Mouse (Mus musculus): ENCODE measurements at regions not wholly inside any gene's neighbourhood (a gene's known extent, or its start where the extent isn't known, plus 50 kb on each side); places are given as distances from the start of the nearest gene placed in this dataset.

- no peaks in the 10 kb centered on the region for H3K36me3 ChIP-seq (ENCODE audit: control insufficient read depth, insufficient read depth, low read length, poor library complexity, severe bottlenecking)
- H3K4me1 ChIP-seq (ENCODE audit: control insufficient read depth, insufficient read depth, low read length): no peaks in the 10 kb centered on the region
- H3K4me3 ChIP-seq (ENCODE audit: low read depth, low read length): no peak overlapping the region
- H3K9me3 ChIP-seq (replicated peaks; ENCODE audit: control insufficient read depth, insufficient read depth, low read length, poor library complexity, severe bottlenecking): no peaks in the 10 kb centered on the region
- H3K9ac ChIP-seq (ENCODE audit: low read depth, poor library complexity, severe bottlenecking): no peak overlapping the region
- TF ChIP-seq CTCF (IDR thresholded peaks at IDR 0.05; ENCODE audit: low read depth, low read length): no peak
- no peak overlapping the region for H3K27ac ChIP-seq (ENCODE audit: insufficient read depth, low read length)
- H3K27me3 ChIP-seq (ENCODE audit: control insufficient read depth, insufficient read depth, low read length, poor library complexity, severe bottlenecking): 0 out of 2 replicates have a peak, but pooled peaks cover 1% of the 10 kb centered on the region
Measured at GRCm38 (mm10) chr10:118998966-118999365, 129.0 kb upstream of the Dyrk2 start.

- H3K9me3 ChIP-seq (replicated peaks; ENCODE audit: control insufficient read depth, insufficient read depth, low read length, poor library complexity, severe bottlenecking): peaks cover 3% of the 10 kb centered on the region; the same call in 1 of the 2 replicates
- H3K36me3 ChIP-seq (ENCODE audit: control insufficient read depth, insufficient read depth, low read length, poor library complexity, severe bottlenecking): no peaks in the 10 kb centered on the region
- no peaks in the 10 kb centered on the region for H3K4me1 ChIP-seq (ENCODE audit: control insufficient read depth, insufficient read depth, low read length)
- 0 out of 2 replicates have a peak, but pooled peaks cover 1% of the 10 kb centered on the region for H3K27me3 ChIP-seq (ENCODE audit: control insufficient read depth, insufficient read depth, low read length, poor library complexity, severe bottlenecking)
- no peak for TF ChIP-seq CTCF (IDR thresholded peaks at IDR 0.05; ENCODE audit: low read depth, low read length)
- TF ChIP-seq POLR2A (IDR thresholded peaks at IDR 0.05; ENCODE audit: insufficient read depth, low read length): no peak
- no peak for TF ChIP-seq EP300 (IDR thresholded peaks at IDR 0.05; ENCODE audit: insufficient read depth, low read depth, low read length)
- no peak overlapping the region for H3K4me3 ChIP-seq (ENCODE audit: low read depth, low read length)
- H3K9ac ChIP-seq (ENCODE audit: low read depth, poor library complexity, severe bottlenecking): no peak overlapping the region
- no peak overlapping the region for H3K27ac ChIP-seq (ENCODE audit: insufficient read depth, low read length)
Measured at GRCm38 (mm10) chr10:118997034-118997433, 127.0 kb upstream of the Dyrk2 start.

GRCm38 (mm10) chr10:118993819-118994574 lies 124.0 kb upstream of the Dyrk2 start:
- Histone ChIP-seq H3K27ac (ENCODE audit: insufficient read depth, low read length) (no peak overlapping the region), H3K4me1 (ENCODE audit: control insufficient read depth, insufficient read depth, low read length) (no peaks in the 10 kb centered on the region), H3K9me3 (replicated peaks; ENCODE audit: control insufficient read depth, insufficient read depth, low read length, poor library complexity, severe bottlenecking) (peaks cover 3% of the 10 kb centered on the region; the same call in 1 of the 2 replicates), H3K4me3 (ENCODE audit: low read depth, low read length) (no peak overlapping the region), H3K9ac (ENCODE audit: low read depth, poor library complexity, severe bottlenecking) (no peak overlapping the region), H3K36me3 (ENCODE audit: control insufficient read depth, insufficient read depth, low read length, poor library complexity, severe bottlenecking) (no peaks in the 10 kb centered on the region), H3K27me3 (ENCODE audit: control insufficient read depth, insufficient read depth, low read length, poor library complexity, severe bottlenecking) (0 out of 2 replicates have a peak, but pooled peaks cover 1% of the 10 kb centered on the region)
- no peak for TF ChIP-seq POLR2A (IDR thresholded peaks at IDR 0.05; ENCODE audit: insufficient read depth, low read length)
- TF ChIP-seq CTCF (IDR thresholded peaks at IDR 0.05; ENCODE audit: low read depth, low read length): no peak
- TF ChIP-seq EP300 (IDR thresholded peaks at IDR 0.05; ENCODE audit: insufficient read depth, low read depth, low read length): no peak

- TF ChIP-seq EP300 (IDR thresholded peaks at IDR 0.05; ENCODE audit: insufficient read depth, low read depth, low read length) (no peak), POLR2A (IDR thresholded peaks at IDR 0.05; ENCODE audit: insufficient read depth, low read length) (no peak), CTCF (IDR thresholded peaks at IDR 0.05; ENCODE audit: low read depth, low read length) (no peak)
- H3K36me3 ChIP-seq (ENCODE audit: control insufficient read depth, insufficient read depth, low read length, poor library complexity, severe bottlenecking): no peaks in the 10 kb centered on the region
Measured at GRCm38 (mm10) chr10:118991213-118991612, 121.2 kb upstream of the Dyrk2 start.

GRCm38 (mm10) chr10:118990500-118990899 lies 120.5 kb upstream of the Dyrk2 start:
- Histone ChIP-seq H3K4me1 (ENCODE audit: control insufficient read depth, insufficient read depth, low read length) (no peaks in the 10 kb centered on the region), H3K9ac (ENCODE audit: low read depth, poor library complexity, severe bottlenecking) (no peak overlapping the region), H3K27ac (ENCODE audit: insufficient read depth, low read length) (no peak overlapping the region), H3K9me3 (replicated peaks; ENCODE audit: control insufficient read depth, insufficient read depth, low read length, poor library complexity, severe bottlenecking) (peaks cover 3% of the 10 kb centered on the region; the same call in 1 of the 2 replicates), H3K27me3 (ENCODE audit: control insufficient read depth, insufficient read depth, low read length, poor library complexity, severe bottlenecking) (no peaks in the 10 kb centered on the region), H3K4me3 (ENCODE audit: low read depth, low read length) (no peak overlapping the region), H3K36me3 (ENCODE audit: control insufficient read depth, insufficient read depth, low read length, poor library complexity, severe bottlenecking) (no peaks in the 10 kb centered on the region)
- no peak for TF ChIP-seq POLR2A (IDR thresholded peaks at IDR 0.05; ENCODE audit: insufficient read depth, low read length)
- no peak for TF ChIP-seq CTCF (IDR thresholded peaks at IDR 0.05; ENCODE audit: low read depth, low read length)
- TF ChIP-seq EP300 (IDR thresholded peaks at IDR 0.05; ENCODE audit: insufficient read depth, low read depth, low read length): no peak

More at GRCm38 (mm10) chr10:118991213-118991612, 121.2 kb upstream of the Dyrk2 start:
- Histone ChIP-seq H3K27me3 (ENCODE audit: control insufficient read depth, insufficient read depth, low read length, poor library complexity, severe bottlenecking) (0 out of 2 replicates have a peak, but pooled peaks cover 1% of the 10 kb centered on the region), H3K27ac (ENCODE audit: insufficient read depth, low read length) (no peak overlapping the region), H3K9me3 (replicated peaks; ENCODE audit: control insufficient read depth, insufficient read depth, low read length, poor library complexity, severe bottlenecking) (peaks cover 3% of the 10 kb centered on the region; the same call in 1 of the 2 replicates), H3K4me3 (ENCODE audit: low read depth, low read length) (no peak overlapping the region), H3K4me1 (ENCODE audit: control insufficient read depth, insufficient read depth, low read length) (no peaks in the 10 kb centered on the region), H3K9ac (ENCODE audit: low read depth, poor library complexity, severe bottlenecking) (no peak overlapping the region)

GRCm38 (mm10) chr10:118989812-118990211 lies 119.8 kb upstream of the Dyrk2 start:
- H3K27me3 ChIP-seq (ENCODE audit: control insufficient read depth, insufficient read depth, low read length, poor library complexity, severe bottlenecking): no peaks in the 10 kb centered on the region
- no peaks in the 10 kb centered on the region for H3K36me3 ChIP-seq (ENCODE audit: control insufficient read depth, insufficient read depth, low read length, poor library complexity, severe bottlenecking)
- H3K4me3 ChIP-seq (ENCODE audit: low read depth, low read length): no peak overlapping the region
- H3K4me1 ChIP-seq (ENCODE audit: control insufficient read depth, insufficient read depth, low read length): no peaks in the 10 kb centered on the region
- H3K9ac ChIP-seq (ENCODE audit: low read depth, poor library complexity, severe bottlenecking): no peak overlapping the region
- peaks cover 3% of the 10 kb centered on the region; the same call in 1 of the 2 replicates for H3K9me3 ChIP-seq (replicated peaks; ENCODE audit: control insufficient read depth, insufficient read depth, low read length, poor library complexity, severe bottlenecking)
- no peak overlapping the region for H3K27ac ChIP-seq (ENCODE audit: insufficient read depth, low read length)
- TF ChIP-seq POLR2A (IDR thresholded peaks at IDR 0.05; ENCODE audit: insufficient read depth, low read length) (no peak), EP300 (IDR thresholded peaks at IDR 0.05; ENCODE audit: insufficient read depth, low read depth, low read length) (no peak), CTCF (IDR thresholded peaks at IDR 0.05; ENCODE audit: low read depth, low read length) (no peak)
